Mouse (Mus musculus) liver, embryonic 11.5 days (tissue): ENCODE results near the gene Fgfr2. TPM values are rescaled to one million over a fixed set of nuclear protein-coding genes. Genes with fewer than 3 reads are reported as not detected.

Source experiments
- ATAC-seq: fragments of 200-750 bp; cut with Nextera tagmentation; replicated peaks from 2 replicates; pipeline ENCODE4 v1.8.0; 2017; ENCODE audit warnings: moderate number of reproducible peaks, mild to moderate bottlenecking, moderate TSS enrichment, moderate library complexity; ENCODE audit not compliant: low FRiP score
- DNase-seq: peaks from one replicate; pipeline ENCODE4 v3.0.0-alpha.2; 2017; ENCODE audit warnings: low spot score
- H3K27ac ChIP-seq: fragments of 300-500 bp; sonication (generic); 2 replicates; pipeline ENCODE4 v1.5.1; 2014; ENCODE audit warnings: mild to moderate bottlenecking, low read depth, low read length, control low read depth
- H3K27me3 ChIP-seq: fragments of 300-500 bp; sonication (generic); replicated peaks from 2 replicates; pipeline ENCODE4 v1.6.1; 2014; ENCODE audit warnings: low read length, mixed read lengths; ENCODE audit not compliant: control insufficient read depth, insufficient read depth
- H3K36me3 ChIP-seq: fragments of 300-500 bp; sonication (generic); 2 replicates; pipeline ENCODE4 v1.6.1; 2014; ENCODE audit warnings: mild to moderate bottlenecking, low read length, moderate library complexity, mixed read lengths; ENCODE audit not compliant: control insufficient read depth, insufficient read depth
- H3K4me1 ChIP-seq: fragments of 300-500 bp; sonication (generic); replicated peaks from 2 replicates; pipeline ENCODE4 v1.6.1; 2014; ENCODE audit warnings: low read length, mixed read lengths; ENCODE audit not compliant: control insufficient read depth, insufficient read depth
- H3K4me2 ChIP-seq: fragments of 300-500 bp; sonication (generic); 2 replicates; pipeline ENCODE4 v1.6.1; 2014; ENCODE audit warnings: mild to moderate bottlenecking, control low read depth, moderate library complexity
- H3K4me3 ChIP-seq: fragments of 300-500 bp; sonication (generic); 2 replicates; pipeline ENCODE4 v1.5.1; 2014; ENCODE audit warnings: low read depth, low read length, control low read depth
- H3K9ac ChIP-seq: fragments of 300-500 bp; sonication (generic); 2 replicates; pipeline ENCODE4 v1.6.1; 2014; ENCODE audit warnings: low read depth, low read length, control low read depth
- H3K9me3 ChIP-seq: fragments of 300-500 bp; sonication (generic); 2 replicates; pipeline ENCODE4 v1.6.1; 2016; ENCODE audit warnings: low read length, inconsistent platforms, mixed read lengths; ENCODE audit not compliant: control insufficient read depth
- WGBS: fragments of 180-500 bp; shearing (Covaris S2); extraction: QIAGEN DNeasy Blood & Tissue Kit; methylation state at CpG from one replicate; pipeline ENCODE4 v1.1.7; 2014; 5-methylcytosine and 5-hydroxymethylcytosine counted together
- polyA plus RNA-seq: library from polyadenylated mRNA; unstranded; fragments of >200 nt; fragmentation: Nextera tagmentation; extraction: Ambion mirVana; gene quantifications from 2 replicates; pipeline ENCODE4 v1.2.1, GENCODE M21; 2014

The Fgfr2 gene
- polyA plus RNA-seq, 1 experiment from 2014 or later = 32.6 TPM

DNA sequence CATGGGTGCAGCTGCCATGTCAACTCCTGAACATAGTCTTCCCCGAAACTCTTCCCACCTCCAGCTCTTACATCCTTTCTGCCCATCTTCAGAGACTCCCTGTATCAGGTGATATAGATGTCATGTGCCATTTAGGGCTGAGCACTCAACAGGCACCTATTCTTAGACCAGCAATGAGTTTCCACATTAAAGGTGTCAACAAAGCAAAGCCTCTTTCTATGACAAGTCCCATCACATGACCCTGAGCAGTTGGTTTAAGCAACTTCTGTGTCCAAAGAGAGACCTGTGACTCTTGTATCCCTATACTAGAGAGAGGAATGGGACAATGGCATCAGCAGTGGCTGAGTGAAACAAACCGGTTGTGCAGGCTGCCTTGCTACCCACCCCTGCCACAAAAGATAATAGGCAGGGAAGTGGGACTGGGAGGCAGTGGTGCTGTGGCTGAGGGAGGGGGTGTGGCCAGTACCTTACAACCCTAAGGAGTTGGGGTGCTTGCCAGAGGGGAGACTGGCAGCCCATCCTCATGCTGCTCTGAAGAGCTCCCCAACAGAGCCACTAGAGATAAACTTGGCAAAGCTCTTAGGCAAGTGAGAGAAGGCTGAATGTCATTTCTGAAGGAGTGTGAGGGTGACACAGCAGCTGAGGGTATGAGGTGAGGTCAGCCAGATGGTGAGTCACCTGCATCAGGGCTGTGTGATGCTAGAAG lies 222.2 kb downstream of the Fgfr2 start:
- Histone ChIP-seq H3K4me3 (no peak overlapping the region), H3K36me3 (no peaks in the 10 kb centered on the region), H3K4me2 (no peak overlapping the region), H3K9me3 (no peaks in the 10 kb centered on the region), H3K27ac (no peak overlapping the region), H3K4me1 (no peaks in the 10 kb centered on the region), H3K9ac (no peak overlapping the region), H3K27me3 (no peaks in the 10 kb centered on the region)
- DNase-seq = no peak
- WGBS = 38% methylated on average over 2 of the region's 2 CpGs
- no peak for ATAC-seq

DNA sequence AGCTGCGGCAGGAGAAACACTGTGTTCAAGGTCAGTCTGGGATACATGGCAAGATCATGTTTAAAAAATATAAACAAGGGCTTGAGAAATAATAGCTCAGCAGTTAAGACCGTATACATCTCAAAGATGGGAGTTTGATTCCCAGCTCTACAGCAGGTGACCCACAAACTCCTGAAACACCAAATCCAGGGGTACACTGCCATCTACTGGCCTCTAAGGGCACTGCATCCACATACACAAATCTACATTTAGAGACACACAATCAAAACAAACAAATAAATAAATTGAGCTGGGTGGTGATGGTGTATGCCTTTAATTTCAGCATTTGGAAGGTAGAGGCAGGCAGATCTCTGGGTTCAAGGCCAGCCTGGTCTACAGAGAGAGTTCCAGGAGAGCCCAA lies 224.9 kb downstream of the Fgfr2 start:
- H3K27ac ChIP-seq = no peak overlapping the region
- H3K36me3 ChIP-seq = no peaks in the 10 kb centered on the region
- no peak overlapping the region for H3K9ac ChIP-seq
- 81% methylated on average over 2 of the region's 2 CpGs for WGBS
- no peaks in the 10 kb centered on the region for H3K27me3 ChIP-seq
- H3K4me3 ChIP-seq = no peak overlapping the region
- no peaks in the 10 kb centered on the region for H3K9me3 ChIP-seq
- no peak overlapping the region for H3K4me2 ChIP-seq
- no peak for DNase-seq
- H3K4me1 ChIP-seq = no peaks in the 10 kb centered on the region
- no peak for ATAC-seq

DNA sequence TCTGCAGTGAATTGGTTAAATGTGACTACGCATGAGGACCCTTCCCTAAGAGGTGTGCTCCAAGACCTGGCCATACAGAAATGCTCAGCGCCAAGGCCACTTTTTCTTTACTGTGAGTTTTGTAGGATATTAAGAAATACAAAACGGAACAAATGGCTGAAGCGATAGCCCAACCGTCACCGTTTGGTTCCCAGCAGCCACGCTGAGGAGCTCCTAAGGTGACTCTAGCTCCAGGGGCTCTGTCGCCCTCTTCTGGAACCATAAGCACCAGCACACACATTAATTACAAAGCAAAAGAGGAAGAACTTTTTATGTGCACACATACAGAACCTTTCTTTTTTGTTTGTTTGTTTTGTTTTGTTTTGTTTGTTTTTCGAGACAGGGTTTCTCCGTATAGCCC lies 225.9 kb downstream of the Fgfr2 start:
- Histone ChIP-seq H3K9me3 (no peaks in the 10 kb centered on the region), H3K4me2 (no peak overlapping the region), H3K4me1 (no peaks in the 10 kb centered on the region), H3K9ac (no peak overlapping the region), H3K27me3 (no peaks in the 10 kb centered on the region), H3K4me3 (no peak overlapping the region), H3K27ac (no peak overlapping the region), H3K36me3 (no peaks in the 10 kb centered on the region)
- WGBS = 75% methylated on average over 10 of the region's 10 CpGs
- DNase-seq (no peak), ATAC-seq (no peak)

DNA sequence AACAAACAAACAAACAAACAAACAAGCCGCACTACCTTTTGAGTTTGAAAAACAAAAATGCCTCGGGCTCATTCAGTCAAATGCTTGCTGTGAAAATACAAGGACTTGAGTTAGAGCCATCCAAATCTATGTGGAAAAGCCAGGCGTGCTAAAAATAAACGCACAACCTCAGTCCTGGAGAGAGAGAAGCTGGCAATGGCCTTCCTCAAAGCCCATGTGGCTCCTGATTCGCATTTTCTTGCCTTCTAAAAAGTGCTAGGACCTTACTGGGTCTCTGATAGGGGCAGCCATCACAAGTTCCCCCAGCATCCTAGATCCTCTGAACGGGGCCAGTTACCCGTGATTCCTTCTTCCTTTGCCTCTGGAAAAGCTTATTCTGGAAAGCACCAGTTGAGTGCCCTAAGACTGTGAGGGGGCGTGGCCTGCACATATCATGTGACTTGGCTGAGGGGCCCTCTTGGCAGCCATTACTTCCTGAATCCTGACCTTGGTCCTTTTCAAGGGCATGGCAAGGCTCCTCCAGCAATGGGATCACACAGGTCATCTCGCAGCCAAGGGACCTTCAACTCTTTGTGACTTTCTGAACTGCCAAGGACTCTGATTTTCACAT lies 226.8 kb downstream of the Fgfr2 start:
- 86% methylated on average over 9 of the region's 9 CpGs for WGBS
- Histone ChIP-seq H3K36me3 (no peaks in the 10 kb centered on the region), H3K27me3 (no peaks in the 10 kb centered on the region), H3K9ac (no peak overlapping the region), H3K4me3 (no peak overlapping the region), H3K4me2 (no peak overlapping the region), H3K9me3 (no peaks in the 10 kb centered on the region), H3K27ac (no peak overlapping the region), H3K4me1 (no peaks in the 10 kb centered on the region)
- DNase-seq (no peak), ATAC-seq (no peak)

DNA sequence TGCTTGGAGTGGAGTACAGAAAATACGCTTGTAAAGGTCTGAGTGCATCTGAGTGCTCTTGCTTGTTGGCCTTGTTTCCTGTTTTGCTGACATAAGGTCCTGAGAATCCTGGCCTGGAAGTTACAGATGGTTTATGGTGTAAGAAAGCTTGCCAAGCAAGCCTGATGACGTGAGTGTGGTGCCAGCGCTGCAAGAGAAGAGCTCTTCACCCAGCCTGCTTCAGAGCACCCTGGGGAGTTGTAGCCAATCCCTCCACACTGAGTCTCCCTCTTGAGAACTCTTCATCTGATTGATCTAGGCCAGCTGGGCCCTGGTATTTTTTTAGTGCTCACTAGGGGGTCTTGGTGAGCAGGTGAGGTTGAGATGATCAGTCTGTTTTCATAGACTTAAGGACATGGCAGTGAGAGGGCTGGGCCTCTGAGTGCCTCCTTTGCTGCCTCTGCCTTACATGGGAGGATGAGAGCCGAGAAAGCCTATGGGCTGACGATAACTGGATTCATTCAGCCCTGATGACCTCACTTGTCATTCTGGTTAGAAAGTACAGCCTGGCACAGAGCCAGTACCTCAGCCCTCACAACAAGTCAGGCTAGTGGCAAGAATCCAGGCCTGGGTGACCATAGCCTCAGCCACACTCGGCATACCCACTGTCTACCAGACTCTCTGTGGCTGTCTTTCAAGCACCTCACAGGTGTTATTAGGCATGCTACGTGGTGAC lies 228.2 kb downstream of the Fgfr2 start:
- Histone ChIP-seq H3K36me3 (no peaks in the 10 kb centered on the region), H3K9me3 (no peaks in the 10 kb centered on the region), H3K4me1 (no peaks in the 10 kb centered on the region), H3K27me3 (no peaks in the 10 kb centered on the region), H3K4me3 (no peak overlapping the region), H3K4me2 (no peak overlapping the region), H3K27ac (no peak overlapping the region), H3K9ac (no peak overlapping the region)
- WGBS = 78% methylated on average over 7 of the region's 7 CpGs
- no peak for DNase-seq
- ATAC-seq = no peak

DNA sequence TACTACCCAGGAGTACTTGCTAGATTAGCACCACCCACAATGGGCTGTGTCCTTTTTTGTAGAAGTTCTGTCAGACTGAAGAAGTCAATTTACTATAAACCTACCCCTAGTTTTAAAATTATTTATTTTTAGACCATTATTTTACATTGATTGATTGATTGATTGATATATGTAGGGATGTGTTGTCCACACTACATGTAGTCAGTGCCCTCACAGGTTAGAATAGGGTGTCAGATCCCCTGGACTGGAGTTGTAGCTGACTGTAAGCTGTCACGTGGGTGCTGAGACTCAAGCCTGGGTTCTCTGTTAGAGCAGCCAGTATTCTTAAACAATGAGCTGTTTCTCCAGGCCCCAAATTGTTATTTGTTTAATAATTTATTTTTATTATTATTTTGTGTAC lies 229.8 kb downstream of the Fgfr2 start:
- H3K27ac ChIP-seq = no peak overlapping the region
- ATAC-seq (no peak), DNase-seq (no peak)
- H3K4me3 ChIP-seq = no peak overlapping the region
- H3K4me1 ChIP-seq = 0 out of 2 replicates have a peak, but pooled peaks cover 2% of the 10 kb centered on the region
- H3K9ac ChIP-seq = no peak overlapping the region
- 80% methylated on average over 1 of the region's 1 CpGs for WGBS
- no peaks in the 10 kb centered on the region for H3K27me3 ChIP-seq
- H3K9me3 ChIP-seq = no peaks in the 10 kb centered on the region
- H3K36me3 ChIP-seq = no peaks in the 10 kb centered on the region
- no peak overlapping the region for H3K4me2 ChIP-seq

DNA sequence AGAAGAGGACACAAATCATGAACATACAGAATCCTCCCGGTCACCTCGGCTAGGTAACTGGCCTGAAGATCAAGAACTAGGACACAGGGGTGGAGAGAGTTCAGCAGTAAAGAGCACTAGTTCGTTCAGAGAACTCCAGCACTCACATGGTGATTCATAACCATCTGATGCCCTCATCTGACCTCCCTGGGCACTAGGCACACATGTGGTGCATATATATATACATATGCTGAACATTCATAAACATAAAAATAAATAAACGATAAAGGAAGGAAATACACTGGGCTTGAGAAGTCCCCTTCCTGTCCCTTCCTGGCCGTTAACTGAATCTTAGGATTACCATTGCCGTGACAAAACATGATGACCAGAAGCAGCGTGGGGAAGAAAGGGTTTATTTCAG lies 230.3 kb downstream of the Fgfr2 start:
- ATAC-seq (no peak), DNase-seq (no peak)
- WGBS = 73% methylated on average over 7 of the region's 7 CpGs
- H3K27ac ChIP-seq = no peak overlapping the region
- no peak overlapping the region for H3K9ac ChIP-seq
- H3K4me1 ChIP-seq = 0 out of 2 replicates have a peak, but pooled peaks cover 2% of the 10 kb centered on the region
- H3K36me3 ChIP-seq = no peaks in the 10 kb centered on the region
- H3K9me3 ChIP-seq = no peaks in the 10 kb centered on the region
- no peaks in the 10 kb centered on the region for H3K27me3 ChIP-seq
- no peak overlapping the region for H3K4me3 ChIP-seq
- H3K4me2 ChIP-seq = no peak overlapping the region

DNA sequence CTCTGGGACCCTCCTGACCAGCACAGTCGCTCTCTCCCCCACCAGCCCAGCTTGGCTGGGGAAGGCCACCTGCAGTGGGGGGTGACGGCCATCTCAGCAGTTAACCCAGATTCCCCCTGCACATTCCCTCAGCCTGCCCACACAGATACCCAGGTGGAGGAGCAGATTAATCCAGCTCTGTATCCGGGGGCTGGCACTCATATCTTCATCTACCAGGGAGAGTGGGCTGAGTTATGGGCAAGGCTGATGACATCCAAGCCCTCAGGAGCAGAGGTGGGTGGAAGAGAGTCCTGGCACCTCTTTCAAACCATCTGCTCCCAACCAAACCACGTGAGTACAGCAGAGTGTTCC lies 230.9 kb downstream of the Fgfr2 start:
- no peak for DNase-seq
- 50% methylated on average over 4 of the region's 4 CpGs for WGBS

More for the DNA sequence above, 230.9 kb downstream of the Fgfr2 start:
- no peak overlapping the region for H3K4me2 ChIP-seq
- ATAC-seq = no peak; the same call in 1 of the 2 replicates
- H3K9ac ChIP-seq = no peak overlapping the region
- H3K36me3 ChIP-seq = no peaks in the 10 kb centered on the region
- H3K4me3 ChIP-seq = no peak overlapping the region
- no peaks in the 10 kb centered on the region for H3K9me3 ChIP-seq
- no peak overlapping the region for H3K27ac ChIP-seq
- H3K27me3 ChIP-seq = no peaks in the 10 kb centered on the region
- 0 out of 2 replicates have a peak, but pooled peaks cover 2% of the 10 kb centered on the region for H3K4me1 ChIP-seq
